Mouse (Mus musculus): ENCODE results near the gene Scg3. TPM values are rescaled to one million over a fixed set of nuclear protein-coding genes. Genes with fewer than 3 reads are reported as not detected.
A peak's percentile ranks its signal among the peaks of the same experiment; 100 is the strongest.

Gene Scg3
- polyA plus RNA-seq, 1 experiment from 2014 or later = 11.1 TPM

- Histone ChIP-seq H3K27ac (replicated peaks; ENCODE audit: low read depth, low read length) (no peak overlapping the region), H3K4me2 (ENCODE audit: low read depth, low read length) (no peak overlapping the region), H3K4me3 (ENCODE audit: low read depth, low read length) (no peak overlapping the region), H3K9ac (replicated peaks; ENCODE audit: low read length) (no peak overlapping the region), H3K9me3 (replicated peaks; ENCODE audit: control insufficient read depth, low read length) (no peaks in the 10 kb centered on the region), H3K27me3 (ENCODE audit: control insufficient read depth, insufficient read depth, low read length) (no peaks in the 10 kb centered on the region), H3K4me1 (ENCODE audit: control insufficient read depth, insufficient read depth, low read length) (no peaks in the 10 kb centered on the region; the same call in 1 of the 2 replicates), H3K36me3 (replicated peaks; ENCODE audit: control insufficient read depth, insufficient read depth, low read depth, low read length) (no peaks in the 10 kb centered on the region)
- no peak for DNase-seq (ENCODE audit: low spot score)
- 90% methylated on average over 4 of the region's 4 CpGs for WGBS
- ATAC-seq (replicated peaks; ENCODE audit: insufficient number of reproducible peaks, low FRiP score, low TSS enrichment, low read depth) = no peak
Observed at GRCm38 (mm10) chr9:75634226-75634625, 49.6 kb downstream of the Scg3 start.

DNA sequence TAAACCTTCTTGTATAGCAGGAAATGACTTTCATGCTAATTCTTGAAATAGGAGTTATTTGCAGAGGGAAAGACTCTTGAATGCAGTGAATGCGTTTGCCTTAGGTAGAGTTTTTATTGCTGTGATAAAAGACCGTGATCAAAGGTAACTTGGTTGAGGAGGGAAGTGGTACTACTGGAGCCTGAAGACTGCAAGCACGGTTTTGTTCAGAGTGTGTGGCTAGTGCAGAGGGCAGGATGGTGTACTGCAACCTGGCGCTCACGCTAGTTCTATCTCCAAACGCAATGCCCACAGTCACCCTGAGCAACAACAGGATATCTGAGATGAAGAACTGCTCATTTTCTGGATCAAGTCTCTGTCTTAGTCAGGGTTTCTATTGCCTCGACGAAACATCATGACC is 50.3 kb downstream of the Scg3 start:
- 88% methylated on average over 8 of the region's 8 CpGs for WGBS
- Histone ChIP-seq H3K4me2 (ENCODE audit: low read depth, low read length) (no peak overlapping the region), H3K27ac (replicated peaks; ENCODE audit: low read depth, low read length) (no peak overlapping the region), H3K4me1 (ENCODE audit: control insufficient read depth, insufficient read depth, low read length) (no peaks in the 10 kb centered on the region; the same call in 1 of the 2 replicates), H3K27me3 (ENCODE audit: control insufficient read depth, insufficient read depth, low read length) (no peaks in the 10 kb centered on the region), H3K36me3 (replicated peaks; ENCODE audit: control insufficient read depth, insufficient read depth, low read depth, low read length) (no peaks in the 10 kb centered on the region), H3K9ac (replicated peaks; ENCODE audit: low read length) (no peak overlapping the region), H3K4me3 (ENCODE audit: low read depth, low read length) (no peak overlapping the region), H3K9me3 (replicated peaks; ENCODE audit: control insufficient read depth, low read length) (no peaks in the 10 kb centered on the region)
- no peak for DNase-seq (ENCODE audit: low spot score)
- ATAC-seq (replicated peaks; ENCODE audit: insufficient number of reproducible peaks, low FRiP score, low TSS enrichment, low read depth) = no peak

DNA sequence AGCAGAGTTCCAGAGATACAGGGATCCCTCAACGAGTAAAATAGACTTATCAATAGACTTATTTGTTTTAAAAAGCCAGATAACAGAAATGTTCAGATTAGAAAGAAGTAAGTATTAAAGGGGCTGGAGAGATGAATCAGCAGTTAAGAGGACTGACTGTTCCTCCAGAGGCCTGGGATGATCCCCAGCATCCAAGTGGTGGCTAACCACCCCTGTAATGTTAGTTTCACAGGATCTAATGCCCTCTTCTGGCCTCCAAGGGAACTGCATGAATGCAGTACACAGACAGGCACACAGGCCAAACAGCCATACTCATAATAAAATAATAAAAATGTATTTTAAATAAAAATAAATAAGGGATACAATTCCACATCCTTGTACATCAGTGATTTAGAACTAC is 51.0 kb downstream of the Scg3 start:
- WGBS = 28% methylated on average over 1 of the region's 1 CpGs
- Histone ChIP-seq H3K36me3 (replicated peaks; ENCODE audit: control insufficient read depth, insufficient read depth, low read depth, low read length) (no peaks in the 10 kb centered on the region), H3K4me3 (ENCODE audit: low read depth, low read length) (no peak overlapping the region), H3K9me3 (replicated peaks; ENCODE audit: control insufficient read depth, low read length) (no peaks in the 10 kb centered on the region), H3K4me1 (ENCODE audit: control insufficient read depth, insufficient read depth, low read length) (no peaks in the 10 kb centered on the region; the same call in 1 of the 2 replicates), H3K27me3 (ENCODE audit: control insufficient read depth, insufficient read depth, low read length) (no peaks in the 10 kb centered on the region), H3K4me2 (ENCODE audit: low read depth, low read length) (no peak overlapping the region), H3K27ac (replicated peaks; ENCODE audit: low read depth, low read length) (no peak overlapping the region), H3K9ac (replicated peaks; ENCODE audit: low read length) (no peak overlapping the region)
- no peak for ATAC-seq (replicated peaks; ENCODE audit: insufficient number of reproducible peaks, low FRiP score, low TSS enrichment, low read depth)
- DNase-seq (ENCODE audit: low spot score) = peak; percentile 59

DNA sequence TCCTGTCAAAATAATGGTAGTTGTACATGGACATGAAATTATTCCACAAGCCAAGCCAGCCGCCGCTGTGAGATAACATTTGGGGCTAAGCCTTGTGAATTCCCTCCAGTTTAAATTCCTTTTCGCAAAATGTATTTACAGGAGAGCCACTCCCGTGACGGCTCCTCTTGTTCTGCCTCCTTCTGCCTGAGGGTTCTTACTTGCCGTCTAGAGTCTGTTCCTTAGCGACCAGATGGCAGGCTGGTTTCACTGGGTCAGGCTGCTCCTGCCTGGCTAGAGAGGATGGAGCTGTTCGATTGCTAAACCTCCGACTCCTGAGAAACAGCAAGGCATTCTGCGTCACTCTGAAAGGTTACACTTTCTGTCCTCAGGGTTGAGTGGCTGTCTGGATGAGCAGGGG is 51.7 kb downstream of the Scg3 start:
- Histone ChIP-seq H3K9ac (replicated peaks; ENCODE audit: low read length) (no peak overlapping the region), H3K27me3 (ENCODE audit: control insufficient read depth, insufficient read depth, low read length) (no peaks in the 10 kb centered on the region), H3K9me3 (replicated peaks; ENCODE audit: control insufficient read depth, low read length) (no peaks in the 10 kb centered on the region), H3K4me1 (ENCODE audit: control insufficient read depth, insufficient read depth, low read length) (no peaks in the 10 kb centered on the region; the same call in 1 of the 2 replicates), H3K4me3 (ENCODE audit: low read depth, low read length) (no peak overlapping the region), H3K36me3 (replicated peaks; ENCODE audit: control insufficient read depth, insufficient read depth, low read depth, low read length) (no peaks in the 10 kb centered on the region), H3K27ac (replicated peaks; ENCODE audit: low read depth, low read length) (no peak overlapping the region), H3K4me2 (ENCODE audit: low read depth, low read length) (no peak overlapping the region)
- peak; percentile 34 for DNase-seq (ENCODE audit: low spot score)
- 33% methylated on average over 10 of the region's 10 CpGs for WGBS
- ATAC-seq (replicated peaks; ENCODE audit: insufficient number of reproducible peaks, low FRiP score, low TSS enrichment, low read depth) = peak; percentile 71; the same call in 1 of the 2 replicates

- Histone ChIP-seq H3K9me3 (replicated peaks; ENCODE audit: control insufficient read depth, low read length) (no peaks in the 10 kb centered on the region), H3K27me3 (ENCODE audit: control insufficient read depth, insufficient read depth, low read length) (no peaks in the 10 kb centered on the region), H3K36me3 (replicated peaks; ENCODE audit: control insufficient read depth, insufficient read depth, low read depth, low read length) (no peaks in the 10 kb centered on the region), H3K4me2 (ENCODE audit: low read depth, low read length) (no peak overlapping the region), H3K4me3 (ENCODE audit: low read depth, low read length) (no peak overlapping the region), H3K4me1 (ENCODE audit: control insufficient read depth, insufficient read depth, low read length) (no peaks in the 10 kb centered on the region; the same call in 1 of the 2 replicates), H3K27ac (replicated peaks; ENCODE audit: low read depth, low read length) (no peak overlapping the region), H3K9ac (replicated peaks; ENCODE audit: low read length) (no peak overlapping the region)
- WGBS = 75% methylated on average over 8 of the region's 8 CpGs
- no peak for DNase-seq (ENCODE audit: low spot score)
- ATAC-seq (replicated peaks; ENCODE audit: insufficient number of reproducible peaks, low FRiP score, low TSS enrichment, low read depth) = no peak
Observed at GRCm38 (mm10) chr9:75630823-75631454, 52.9 kb downstream of the Scg3 start.

DNA sequence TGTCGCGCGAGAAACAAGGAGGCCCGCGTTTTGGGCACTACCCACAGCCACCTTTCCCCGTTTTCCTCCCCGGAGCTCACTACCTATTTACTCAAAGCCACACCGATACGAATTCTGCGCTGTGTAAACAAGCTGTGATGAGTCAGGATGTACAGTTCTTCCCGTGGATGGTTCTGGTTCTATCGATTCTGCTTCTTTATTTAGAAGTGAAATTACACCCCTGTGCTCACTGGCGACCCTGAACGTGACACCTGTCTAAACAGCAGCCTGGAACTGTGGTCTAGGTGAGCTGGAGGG is 57.6 kb downstream of the Scg3 start:
- H3K9ac ChIP-seq (replicated peaks; ENCODE audit: low read length) = peak overlapping the region; percentile 93
- H3K36me3 ChIP-seq (replicated peaks; ENCODE audit: control insufficient read depth, insufficient read depth, low read depth, low read length) = no peaks in the 10 kb centered on the region
- H3K27me3 ChIP-seq (ENCODE audit: control insufficient read depth, insufficient read depth, low read length) = no peaks in the 10 kb centered on the region
- no peaks in the 10 kb centered on the region for H3K9me3 ChIP-seq (replicated peaks; ENCODE audit: control insufficient read depth, low read length)
- ATAC-seq (replicated peaks; ENCODE audit: insufficient number of reproducible peaks, low FRiP score, low TSS enrichment, low read depth) = no peak
- WGBS = under 1% methylated on average over 14 of the region's 14 CpGs
- no peak for DNase-seq (ENCODE audit: low spot score)
- H3K27ac ChIP-seq (replicated peaks; ENCODE audit: low read depth, low read length) = no peak overlapping the region
- H3K4me1 ChIP-seq (ENCODE audit: control insufficient read depth, insufficient read depth, low read length) = no peaks in the 10 kb centered on the region; the same call in 1 of the 2 replicates
- peak overlapping the region; percentile 80 for H3K4me3 ChIP-seq (ENCODE audit: low read depth, low read length)
- H3K4me2 ChIP-seq (ENCODE audit: low read depth, low read length) = peak overlapping the region; percentile 96

DNA sequence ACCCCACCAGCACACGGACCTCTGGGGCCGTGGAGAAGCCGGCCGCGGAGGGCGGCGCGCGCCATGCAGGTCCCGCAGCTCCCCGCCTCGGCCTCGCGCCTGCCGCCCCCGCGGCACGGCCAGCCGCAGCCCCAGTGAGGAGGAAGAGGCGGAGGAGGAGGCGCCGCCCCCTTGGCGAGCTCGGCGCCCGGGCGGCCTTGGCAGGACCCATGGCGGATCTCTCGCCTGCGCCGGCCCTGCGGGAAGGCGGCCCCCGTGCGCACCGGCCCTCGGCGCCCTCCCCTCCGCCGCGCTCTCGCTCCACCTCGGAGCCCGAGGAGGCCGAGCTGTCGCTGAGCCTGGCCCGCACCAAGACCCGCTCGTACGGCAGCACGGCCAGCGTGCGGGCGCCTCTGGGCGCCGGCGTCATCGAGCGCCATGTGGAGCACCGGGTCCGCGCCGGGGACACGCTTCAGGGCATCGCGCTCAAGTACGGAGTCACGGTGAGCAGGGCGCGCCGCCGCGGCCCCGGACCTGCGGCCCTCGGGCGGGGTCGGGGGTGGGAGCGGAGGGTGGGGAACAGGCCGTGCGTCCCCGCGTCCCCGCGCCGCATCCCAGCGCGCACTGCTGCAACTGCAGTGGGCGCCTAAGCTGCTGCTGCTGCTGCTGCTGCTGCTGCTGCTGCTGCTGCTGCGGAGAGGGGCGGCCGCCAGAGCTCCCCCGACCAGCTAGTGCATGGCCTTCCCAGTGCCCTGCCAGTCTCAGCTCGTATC is 58.1 kb downstream of the Scg3 start, which contains the start of gene Lysmd2:
TSS of gene Lysmd2 (plus strand) at position 186 of the 752 bp plus-strand sequence.
- H3K27me3 ChIP-seq (ENCODE audit: control insufficient read depth, insufficient read depth, low read length) = no peaks in the 10 kb centered on the region
- DNase-seq (ENCODE audit: low spot score) (peak; percentile 68), ATAC-seq (replicated peaks; ENCODE audit: insufficient number of reproducible peaks, low FRiP score, low TSS enrichment, low read depth) (peak; percentile 87)
- H3K9ac ChIP-seq (replicated peaks; ENCODE audit: low read length) = peak within 1 kb of the TSS; percentile 93
- H3K4me2 ChIP-seq (ENCODE audit: low read depth, low read length) = peak within 1 kb of the TSS; percentile 96
- no peaks in the 10 kb centered on the region; the same call in 1 of the 2 replicates for H3K4me1 ChIP-seq (ENCODE audit: control insufficient read depth, insufficient read depth, low read length)
- H3K9me3 ChIP-seq (replicated peaks; ENCODE audit: control insufficient read depth, low read length) = no peaks in the 10 kb centered on the region
- H3K27ac ChIP-seq (replicated peaks; ENCODE audit: low read depth, low read length) = peak within 1 kb of the TSS; percentile 59
- H3K36me3 ChIP-seq (replicated peaks; ENCODE audit: control insufficient read depth, insufficient read depth, low read depth, low read length) = no peaks in the 10 kb centered on the region
- under 1% methylated on average over 60 of the region's 94 CpGs for WGBS
- peak within 1 kb of the TSS; percentile 80 for H3K4me3 ChIP-seq (ENCODE audit: low read depth, low read length)

- Histone ChIP-seq H3K4me2 (ENCODE audit: low read depth, low read length) (peak overlapping the region; percentile 96), H3K4me3 (ENCODE audit: low read depth, low read length) (peak overlapping the region; percentile 80), H3K9ac (replicated peaks; ENCODE audit: low read length) (peak overlapping the region; percentile 93), H3K36me3 (replicated peaks; ENCODE audit: control insufficient read depth, insufficient read depth, low read depth, low read length) (no peaks in the 10 kb centered on the region), H3K27ac (replicated peaks; ENCODE audit: low read depth, low read length) (no peak overlapping the region; the same call in 1 of the 2 replicates), H3K4me1 (ENCODE audit: control insufficient read depth, insufficient read depth, low read length) (no peaks in the 10 kb centered on the region; the same call in 1 of the 2 replicates), H3K9me3 (replicated peaks; ENCODE audit: control insufficient read depth, low read length) (no peaks in the 10 kb centered on the region), H3K27me3 (ENCODE audit: control insufficient read depth, insufficient read depth, low read length) (no peaks in the 10 kb centered on the region)
- ATAC-seq (replicated peaks; ENCODE audit: insufficient number of reproducible peaks, low FRiP score, low TSS enrichment, low read depth) = peak; percentile 29; the same call in 1 of the 2 replicates
- 13% methylated on average over 18 of the region's 18 CpGs for WGBS
- DNase-seq (ENCODE audit: low spot score) = no peak
Observed at GRCm38 (mm10) chr9:75624983-75625555, 58.8 kb downstream of the Scg3 start.
